Mouse (Mus musculus) ovary, postnatal 10 days (tissue): ENCODE results near the gene Pxn.

ENCODE experiments used
- DNase-seq: peaks from one replicate; pipeline ENCODE4 v3.0.0; 2022; ENCODE audit warnings: low spot score

The Pxn gene

DNA sequence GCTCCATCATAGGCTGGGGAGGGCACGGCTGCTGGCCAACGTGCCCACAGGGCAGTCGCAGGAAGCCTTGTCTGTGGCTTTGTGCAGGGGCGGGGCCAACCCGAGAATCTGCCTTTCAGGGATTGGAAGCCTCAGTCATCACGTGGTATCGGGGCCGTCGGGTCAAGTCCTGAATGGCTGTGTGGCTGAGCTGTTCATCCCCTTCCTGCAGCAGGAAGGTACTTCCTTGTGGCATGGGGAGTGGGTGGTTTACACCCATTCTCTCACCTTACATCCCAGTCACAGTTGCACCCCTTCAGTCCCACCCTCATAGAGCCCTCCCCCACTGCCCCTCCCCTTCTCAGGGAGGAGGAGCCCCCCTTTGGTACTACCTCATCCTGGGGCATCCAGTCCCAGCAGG is 75.2 kb downstream of the Pxn start:
- no peak for DNase-seq

GRCm38 (mm10) chr5:115585616-115586015 is 79.1 kb downstream of the Pxn start:
- no peak for DNase-seq

DNA sequence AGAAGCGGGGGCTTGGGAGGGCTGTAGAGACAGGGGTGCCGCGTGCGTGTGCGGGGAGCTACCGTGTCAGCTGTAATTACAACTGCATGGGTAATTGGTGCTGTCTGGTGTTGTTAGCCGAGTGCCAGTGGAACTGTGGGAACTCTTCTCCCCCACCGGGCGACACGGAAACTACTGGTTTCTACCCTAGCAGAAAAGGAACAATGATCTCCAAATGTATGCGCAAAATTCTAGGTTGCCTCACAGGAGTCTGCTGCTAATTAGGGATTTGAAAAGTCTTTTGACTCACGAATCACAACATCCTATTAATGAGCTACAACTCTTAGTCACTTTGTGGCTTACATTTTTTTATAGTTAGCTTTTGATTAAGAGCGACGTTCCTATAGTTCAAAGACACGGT is 79.7 kb downstream of the Pxn start:
- DNase-seq: no peak

GRCm38 (mm10) chr5:115586780-115587179 is 80.3 kb downstream of the Pxn start:
- no peak for DNase-seq

GRCm38 (mm10) chr5:115591028-115591427 is 84.6 kb downstream of the Pxn start:
- DNase-seq: no peak

GRCm38 (mm10) chr5:115591506-115591905 is 85.0 kb downstream of the Pxn start:
- DNase-seq: no peak

- DNase-seq: no peak
Observed at GRCm38 (mm10) chr5:115603561-115603960, 97.1 kb downstream of the Pxn start.
